Mouse (Mus musculus): ENCODE measurements around the gene Trmt10c. TPM values are rescaled to one million over a fixed set of nuclear protein-coding genes. Genes with fewer than 3 reads are reported as not detected.

Trmt10c gene
- 10 to 100 TPM; 17.4 to 19.8 TPM for total RNA-seq (2023)

DNA sequence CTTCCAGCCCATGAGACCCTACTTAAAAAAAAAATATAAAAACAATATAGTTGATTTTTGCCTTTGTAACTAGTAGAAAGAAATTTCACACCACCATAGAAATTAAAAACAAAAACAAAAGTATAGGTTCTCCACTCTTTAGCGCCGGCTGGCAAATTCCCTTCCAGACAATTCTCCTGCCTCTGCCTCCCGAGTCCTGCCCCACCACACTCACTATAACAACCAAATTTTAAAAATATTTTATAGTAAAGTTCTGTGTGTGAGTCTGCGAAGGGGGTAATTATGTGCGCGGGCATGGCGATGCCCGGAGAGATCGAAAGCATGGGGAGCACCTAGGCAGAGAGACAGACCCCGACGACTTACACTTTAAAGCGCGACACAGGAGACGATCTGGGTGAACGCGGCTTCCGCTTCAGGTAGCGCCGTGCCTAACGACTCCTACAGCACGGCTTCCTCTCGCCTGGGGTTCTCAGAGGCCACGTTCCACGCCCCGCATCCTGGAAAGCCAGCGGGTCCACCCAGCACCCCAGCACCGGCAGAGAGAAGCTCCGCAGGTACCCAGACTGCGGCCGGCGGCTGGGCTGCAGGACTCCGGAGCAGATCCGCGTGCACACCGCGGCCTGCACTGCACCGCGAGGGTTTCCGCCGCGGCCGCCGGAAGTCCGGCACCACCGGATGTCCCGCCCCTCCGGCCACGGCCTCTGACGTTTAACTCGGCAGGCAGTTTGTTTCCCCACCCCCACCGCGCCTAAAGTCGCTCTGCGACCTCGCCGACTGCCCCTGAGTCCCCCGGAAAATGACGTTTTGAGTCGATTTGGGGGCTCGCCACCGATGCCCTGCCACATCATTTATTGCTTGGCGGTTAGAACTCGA lies at the start of gene Trmt10c:
Gene Trmt10c, minus strand, starts transcription at position 682 of the 873 bp plus-strand sequence.

DNA sequence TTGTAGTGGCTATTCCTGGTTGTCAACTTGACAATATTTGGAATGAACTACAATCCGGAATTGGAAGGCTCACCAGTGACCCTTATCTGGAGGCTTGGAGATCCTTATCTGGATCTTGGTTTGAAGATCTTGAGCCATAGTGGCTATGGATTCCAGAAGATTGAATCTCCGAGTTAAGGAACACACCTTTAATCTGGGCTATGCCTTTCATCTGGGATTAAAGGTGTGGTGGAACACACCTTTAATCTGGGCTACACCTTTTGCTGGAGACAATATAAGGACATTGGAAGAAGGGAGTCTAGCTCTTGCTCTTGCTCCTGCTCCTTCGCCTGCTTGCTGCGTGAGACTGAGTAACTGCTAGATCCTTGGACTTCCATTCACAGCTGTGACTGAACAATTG lies 10.4 kb upstream of the Trmt10c start, which contains the start of gene Senp7:
Gene Senp7, plus strand, starts transcription at position 301 of the 400 bp plus-strand sequence.

DNA sequence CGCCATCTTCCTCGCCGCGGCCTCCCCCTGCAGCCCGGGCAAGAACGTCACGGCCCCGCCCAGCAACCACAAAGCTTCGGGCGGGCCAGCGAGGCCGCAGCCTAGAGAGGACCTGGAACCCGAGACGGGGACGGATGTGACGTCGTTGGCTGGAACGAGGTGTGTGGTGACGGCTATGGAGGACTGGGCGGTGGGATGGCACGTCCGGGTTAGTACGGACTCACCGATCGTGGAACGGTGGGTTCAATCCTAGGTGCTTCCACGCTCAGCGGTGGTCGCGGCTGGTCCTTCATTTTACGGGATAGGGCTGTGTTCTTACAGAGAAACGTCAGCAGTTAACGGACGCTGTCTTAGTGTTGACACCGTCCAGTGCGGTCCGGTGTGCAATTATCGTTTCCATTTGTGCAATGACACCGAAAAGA lies 7.9 kb downstream of the Trmt10c start, which contains the start of gene Pcnp:
Gene Pcnp, minus strand, starts transcription at position 79 of the 422 bp plus-strand sequence.

Other genes starting within 250 kb of the Trmt10c start
- 10 to 100 TPM; 84.6 to 89.1 TPM for gene Nfkbiz, start 198.9 kb downstream of the Trmt10c start, total RNA-seq (2023)
- gene Nxpe3, start 142.5 kb downstream of the Trmt10c start, total RNA-seq (2023): 10 to 100 TPM; 23.4 to 32.4 TPM
- gene Cep97, start 103.0 kb downstream of the Trmt10c start, total RNA-seq (2023): 10 to 100 TPM; 18.5 to 18.8 TPM
- gene Rpl24, start 71.5 kb downstream of the Trmt10c start, total RNA-seq (2023): 100 to 1,000 TPM; 741 to 763 TPM
- 10 to 100 TPM; 48.3 to 48.8 TPM for gene Zbtb11, start 63.9 kb downstream of the Trmt10c start, total RNA-seq (2023)
- gene Pcnp, start 8.1 kb downstream of the Trmt10c start, total RNA-seq (2023): 100 to 1,000 TPM; 109 to 123 TPM
- 100 to 1,000 TPM; 103 to 106 TPM for gene Senp7, start 10.5 kb upstream of the Trmt10c start, total RNA-seq (2023)
- 1 to 10 TPM; 2.1 to 6.1 TPM for gene Impg2, start 166.5 kb upstream of the Trmt10c start, total RNA-seq (2023)

Measured in B cell, adult 67 days (primary cell).